Mouse (Mus musculus) embryonic facial prominence, embryonic 11.5 days (tissue): ENCODE results near the gene Gns. TPM values are rescaled to one million over a fixed set of nuclear protein-coding genes. Genes with fewer than 3 reads are reported as not detected.

ENCODE experiments used
- ATAC-seq: fragments of 200-750 bp; cut with Nextera tagmentation; replicated peaks from 2 replicates; pipeline ENCODE4 v1.8.0; 2017; ENCODE audit warnings: low read depth; ENCODE audit not compliant: insufficient number of reproducible peaks, low FRiP score, low TSS enrichment
- DNase-seq: peaks from one replicate; pipeline ENCODE4 v3.0.0-alpha.2; 2015; ENCODE audit warnings: low spot score
- H3K27ac ChIP-seq: fragments of 300-500 bp; sonication (generic); replicated peaks from 2 replicates; pipeline ENCODE4 v1.5.1; 2014; ENCODE audit warnings: mild to moderate bottlenecking, low read depth, low read length, control low read depth
- H3K27me3 ChIP-seq: fragments of 300-500 bp; sonication (generic); 2 replicates; pipeline ENCODE4 v1.6.1; 2014; ENCODE audit warnings: mild to moderate bottlenecking, low read length, moderate library complexity, mixed read lengths; ENCODE audit not compliant: control insufficient read depth, insufficient read depth
- H3K36me3 ChIP-seq: fragments of 300-500 bp; sonication (generic); replicated peaks from 2 replicates; pipeline ENCODE4 v1.6.1; 2014; ENCODE audit warnings: low read depth, mild to moderate bottlenecking, low read length, moderate library complexity, mixed read lengths; ENCODE audit not compliant: control insufficient read depth, insufficient read depth
- H3K4me1 ChIP-seq: fragments of 300-500 bp; sonication (generic); 2 replicates; pipeline ENCODE4 v1.6.1; 2014; ENCODE audit warnings: low read length, mixed read lengths; ENCODE audit not compliant: control insufficient read depth, insufficient read depth
- H3K4me2 ChIP-seq: fragments of 300-500 bp; sonication (generic); 2 replicates; pipeline ENCODE4 v1.6.1; 2014; ENCODE audit warnings: low read depth, mild to moderate bottlenecking, control low read depth, low read length, moderate library complexity
- H3K4me3 ChIP-seq: fragments of 300-500 bp; sonication (generic); 2 replicates; pipeline ENCODE4 v1.5.1; 2014; ENCODE audit warnings: low read depth, low read length, control low read depth
- H3K9ac ChIP-seq: fragments of 300-500 bp; sonication (generic); replicated peaks from 2 replicates; pipeline ENCODE4 v1.6.1; 2014; ENCODE audit warnings: mild to moderate bottlenecking, control low read depth, low read length
- H3K9me3 ChIP-seq: fragments of 300-500 bp; sonication (generic); replicated peaks from 2 replicates; pipeline ENCODE4 v1.6.1; 2016; ENCODE audit warnings: mild to moderate bottlenecking, low read length, inconsistent platforms, mixed read lengths; ENCODE audit not compliant: control insufficient read depth
- WGBS: fragments of 180-500 bp; shearing (Covaris S2); extraction: QIAGEN DNeasy Blood & Tissue Kit; methylation state at CpG from one replicate; pipeline ENCODE4 v1.1.7; 2014; 5-methylcytosine and 5-hydroxymethylcytosine counted together
- polyA plus RNA-seq: library from polyadenylated mRNA; unstranded; fragments of >200 nt; fragmentation: Nextera tagmentation; extraction: Ambion mirVana; gene quantifications from 2 replicates; pipeline ENCODE4 v1.2.1, GENCODE M21; 2014

The Gns gene
- 45.3 and 46.6 TPM in 2 replicates for polyA plus RNA-seq

DNA sequence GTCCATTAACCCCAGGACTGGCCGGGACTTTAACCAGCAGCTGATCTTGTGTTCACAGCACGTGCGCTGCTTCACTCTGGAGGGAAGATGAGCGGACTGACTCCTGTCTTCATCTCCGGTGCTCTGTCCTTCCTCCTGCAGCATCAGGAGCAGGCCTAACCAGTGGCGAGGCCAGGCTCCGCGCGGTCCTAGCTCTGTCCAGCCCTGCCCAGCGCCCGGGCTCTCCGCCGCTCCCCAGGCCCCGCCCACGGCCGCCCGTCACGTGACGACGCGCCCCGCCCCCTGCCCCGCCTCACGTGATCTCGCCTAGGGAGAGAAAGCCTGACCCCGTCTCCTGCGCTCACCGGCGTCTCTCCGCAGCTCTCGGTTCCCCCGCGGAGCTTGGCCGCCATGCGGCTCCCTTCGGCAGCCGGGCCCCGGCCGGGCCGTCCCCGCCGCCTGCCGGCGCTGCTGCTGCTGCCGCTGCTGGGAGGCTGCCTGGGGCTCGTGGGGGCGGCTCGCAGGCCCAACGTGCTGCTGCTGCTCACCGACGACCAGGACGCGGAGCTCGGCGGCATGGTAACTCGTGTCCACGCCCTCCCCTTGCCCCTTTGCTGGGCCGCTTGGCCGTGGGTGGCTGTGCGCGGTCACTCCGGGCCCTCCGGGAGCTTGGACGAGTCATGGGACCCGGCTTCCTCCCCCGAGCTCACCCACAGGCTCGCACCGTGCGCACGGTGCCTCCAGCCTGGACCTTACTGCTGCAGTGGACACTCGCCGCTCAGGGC is at the start of gene Gns:
Gene Gns (plus strand): TSS at position 290 of the 764 bp plus-strand sequence.
- Histone ChIP-seq H3K9me3 (no peaks in the 10 kb centered on the region), H3K4me3 (peak within 1 kb of the TSS; percentile 97), H3K4me2 (peak within 1 kb of the TSS; percentile 93), H3K4me1 (peaks cover 3% of the 10 kb centered on the region; the same call in 1 of the 2 replicates), H3K36me3 (no peaks in the 10 kb centered on the region), H3K27ac (no peak within 1 kb of the TSS), H3K9ac (peak within 1 kb of the TSS; percentile 85), H3K27me3 (no peaks in the 10 kb centered on the region)
- DNase-seq (peak; percentile 93), ATAC-seq (peak; percentile 99)
- 0% methylated on average over 60 of the region's 72 CpGs for WGBS

DNA sequence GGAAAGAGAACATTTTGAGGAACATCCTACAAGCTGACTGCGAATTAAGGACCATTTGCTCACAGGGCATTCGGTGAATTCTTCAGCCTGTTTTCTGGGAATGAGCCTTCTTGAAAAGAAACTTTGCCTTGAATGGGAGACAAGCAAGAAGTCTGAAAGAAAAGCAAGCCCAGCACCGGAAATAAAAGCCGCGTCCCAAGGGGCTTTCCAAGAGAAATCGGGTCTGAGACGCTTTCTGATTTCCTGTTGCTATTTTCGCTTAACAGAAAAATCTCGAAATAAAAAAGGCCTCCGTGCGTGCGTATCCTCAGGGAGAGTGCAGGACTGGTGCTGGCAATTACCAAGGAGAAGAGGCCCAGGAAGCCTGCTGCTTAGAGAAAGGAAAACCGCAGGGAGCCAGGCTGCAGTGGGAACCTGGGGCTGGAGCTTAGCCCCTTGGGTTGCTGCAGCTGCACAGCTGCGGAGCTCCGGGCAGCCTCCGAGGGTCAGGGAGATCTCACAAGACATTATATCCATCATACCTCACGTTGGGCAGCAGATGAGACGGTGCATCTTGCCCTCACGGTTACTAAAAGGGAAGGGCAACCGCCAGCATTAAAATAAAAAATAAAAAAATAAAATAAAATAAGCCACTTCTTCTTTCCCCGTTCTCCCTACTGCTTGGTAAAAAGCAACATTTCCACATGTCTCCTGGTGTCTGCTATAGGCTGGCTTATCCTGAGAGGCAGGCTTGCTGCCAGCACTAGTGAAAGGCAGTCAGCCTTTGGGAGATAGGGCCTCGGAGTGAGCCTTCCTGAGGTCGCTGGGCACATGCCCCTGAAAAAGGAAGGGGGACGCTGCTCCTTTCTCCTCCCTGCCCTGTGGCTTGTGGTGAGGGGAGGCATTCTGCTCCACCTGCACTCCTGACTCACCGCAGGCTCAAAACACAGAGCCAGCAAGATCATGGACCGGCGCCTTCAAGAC is 49.3 kb upstream of the Gns start:
- Histone ChIP-seq H3K27ac (no peak overlapping the region), H3K4me3 (no peak overlapping the region), H3K9ac (no peak overlapping the region; the same call in 1 of the 2 replicates), H3K36me3 (no peaks in the 10 kb centered on the region), H3K9me3 (no peaks in the 10 kb centered on the region), H3K4me1 (no peaks in the 10 kb centered on the region), H3K27me3 (peaks cover 16% of the 10 kb centered on the region), H3K4me2 (peak overlapping the region; percentile 25; the same call in 1 of the 2 replicates)
- DNase-seq (peak; percentile 24), ATAC-seq (no peak)
- 22% methylated on average over 27 of the region's 27 CpGs for WGBS

- Histone ChIP-seq H3K4me3 (no peak overlapping the region), H3K36me3 (no peaks in the 10 kb centered on the region), H3K4me2 (no peak overlapping the region), H3K27ac (no peak overlapping the region), H3K9ac (no peak overlapping the region), H3K4me1 (no peaks in the 10 kb centered on the region), H3K27me3 (peaks cover 11% of the 10 kb centered on the region), H3K9me3 (no peaks in the 10 kb centered on the region)
- 83% methylated on average over 10 of the region's 10 CpGs for WGBS
- DNase-seq (no peak), ATAC-seq (no peak)
Observed at GRCm38 (mm10) chr10:121316361-121316760, 48.5 kb upstream of the Gns start.

GRCm38 (mm10) chr10:121318397-121318950 is 46.4 kb upstream of the Gns start:
- H3K4me2 ChIP-seq: no peak overlapping the region
- peaks cover 3% of the 10 kb centered on the region; the same call in 1 of the 2 replicates for H3K27me3 ChIP-seq
- ATAC-seq: no peak
- H3K36me3 ChIP-seq: no peaks in the 10 kb centered on the region
- H3K9me3 ChIP-seq: no peaks in the 10 kb centered on the region
- H3K4me1 ChIP-seq: no peaks in the 10 kb centered on the region
- no peak overlapping the region for H3K4me3 ChIP-seq
- H3K27ac ChIP-seq: no peak overlapping the region
- WGBS: 77% methylated on average over 7 of the region's 7 CpGs
- no peak for DNase-seq
- H3K9ac ChIP-seq: no peak overlapping the region

GRCm38 (mm10) chr10:121323493-121323892 is 41.4 kb upstream of the Gns start:
- no peak for ATAC-seq

DNA sequence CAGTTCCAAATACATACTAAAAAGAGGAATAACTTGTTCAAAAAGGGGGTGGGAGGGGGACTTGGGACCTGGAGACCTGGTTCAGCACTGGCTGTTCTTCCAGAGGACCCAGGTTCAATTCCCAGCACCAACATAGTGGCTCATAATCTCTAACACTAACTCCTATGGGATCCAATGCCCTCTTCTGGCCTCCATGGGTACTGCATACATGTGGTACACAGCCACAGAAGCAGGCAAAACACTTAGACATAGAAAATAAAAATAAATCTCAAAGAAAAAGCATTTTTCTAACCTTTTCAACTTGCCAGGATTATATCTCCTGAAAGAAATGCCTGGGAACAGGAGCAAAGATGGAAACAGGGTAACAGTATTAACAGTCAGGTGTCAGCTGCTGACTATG is 38.7 kb upstream of the Gns start:
- H3K27ac ChIP-seq: no peak overlapping the region
- no peaks in the 10 kb centered on the region for H3K4me1 ChIP-seq
- no peaks in the 10 kb centered on the region for H3K36me3 ChIP-seq
- no peak for ATAC-seq
- no peak overlapping the region for H3K4me2 ChIP-seq
- no peaks in the 10 kb centered on the region for H3K27me3 ChIP-seq
- no peak overlapping the region for H3K4me3 ChIP-seq
- DNase-seq: no peak
- H3K9me3 ChIP-seq: no peaks in the 10 kb centered on the region
- H3K9ac ChIP-seq: no peak overlapping the region

More at GRCm38 (mm10) chr10:121323493-121323892, 41.4 kb upstream of the Gns start:
- Histone ChIP-seq H3K9ac (no peak overlapping the region), H3K36me3 (no peaks in the 10 kb centered on the region), H3K4me3 (no peak overlapping the region), H3K9me3 (no peaks in the 10 kb centered on the region), H3K4me2 (no peak overlapping the region), H3K27ac (no peak overlapping the region), H3K4me1 (no peaks in the 10 kb centered on the region), H3K27me3 (no peaks in the 10 kb centered on the region)
- no peak for DNase-seq
- 88% methylated on average over 7 of the region's 7 CpGs for WGBS

GRCm38 (mm10) chr10:121329586-121329985 is 35.3 kb upstream of the Gns start:
- H3K4me1 ChIP-seq: no peaks in the 10 kb centered on the region
- no peaks in the 10 kb centered on the region for H3K36me3 ChIP-seq
- ATAC-seq (no peak), DNase-seq (no peak)
- no peaks in the 10 kb centered on the region for H3K27me3 ChIP-seq
- no peak overlapping the region for H3K9ac ChIP-seq
- no peaks in the 10 kb centered on the region for H3K9me3 ChIP-seq
- no peak overlapping the region for H3K4me2 ChIP-seq
- H3K27ac ChIP-seq: no peak overlapping the region
- no peak overlapping the region for H3K4me3 ChIP-seq
- 79% methylated on average over 4 of the region's 4 CpGs for WGBS
